Mouse (Mus musculus) liver, adult (tissue): ENCODE measurements around the gene Pced1a.

ENCODE experiments used
- GATA4 ChIP-seq: IDR thresholded peaks from 2 replicates; pipeline ENCODE4 v1.6.1; 2014; ENCODE audit warnings: mild to moderate bottlenecking, low read length; ENCODE audit not compliant: insufficient replicate concordance

The Pced1a gene

GRCm38 (mm10) chr2:130411558-130412495 is 12.7 kb downstream of the Pced1a start:
- TF ChIP-seq GATA4, result no peak

DNA sequence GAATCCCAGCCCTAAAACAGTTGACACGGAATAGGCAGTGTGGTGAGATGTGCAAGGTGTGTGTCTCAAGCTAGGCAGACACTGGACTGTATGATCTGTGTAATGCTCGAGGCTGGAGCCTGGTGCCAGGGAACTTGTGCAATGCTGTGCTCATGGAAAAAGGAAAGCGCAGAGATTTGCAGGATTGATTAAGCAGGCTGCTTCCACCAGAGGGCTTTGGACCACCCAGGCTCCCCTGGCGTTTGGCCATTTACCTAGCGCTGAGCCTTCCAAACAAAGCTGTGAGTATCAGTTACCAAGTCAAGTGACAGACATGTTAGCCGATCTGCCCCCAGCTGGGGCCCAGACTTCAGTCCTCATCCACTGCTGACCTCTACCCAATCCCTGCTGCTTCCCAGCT is 16.3 kb downstream of the Pced1a start:
- no peak for TF ChIP-seq GATA4

GRCm38 (mm10) chr2:130406178-130406577 is 18.3 kb downstream of the Pced1a start, which contains the start of gene Tmem239:
Tmem239 (plus strand) TSS chr2:130406478.
- no peak for TF ChIP-seq GATA4

- no peak for TF ChIP-seq GATA4
Measured at GRCm38 (mm10) chr2:130404939-130405338, 19.6 kb downstream of the Pced1a start, which contains the start of the genes Gm28372 and 1700020A23Rik. Gm28372 (plus strand) TSS chr2:130405239. 1700020A23Rik (plus strand) TSS chr2:130405259.

DNA sequence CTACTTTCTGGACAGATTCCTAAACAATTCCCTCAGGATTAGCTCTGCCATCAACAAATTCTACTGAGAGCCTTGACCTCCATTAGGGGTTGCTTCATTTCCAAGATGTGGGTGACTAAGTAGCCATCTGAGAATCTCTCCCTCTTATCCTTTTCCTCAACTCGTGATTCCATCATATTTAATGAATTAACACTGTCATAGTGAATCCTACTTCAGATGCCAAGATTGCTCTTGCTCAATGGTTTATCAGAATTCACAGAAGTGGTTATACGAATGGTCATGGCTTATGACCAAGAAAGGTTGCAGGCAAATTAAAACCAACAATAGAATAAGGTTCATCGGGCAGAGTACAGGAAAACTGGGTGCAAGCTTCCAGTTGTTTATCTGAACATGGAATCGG is 22.6 kb downstream of the Pced1a start:
- TF ChIP-seq GATA4, result no peak

- TF ChIP-seq GATA4, result no peak
Measured at GRCm38 (mm10) chr2:130400046-130400445, 24.5 kb downstream of the Pced1a start.

DNA sequence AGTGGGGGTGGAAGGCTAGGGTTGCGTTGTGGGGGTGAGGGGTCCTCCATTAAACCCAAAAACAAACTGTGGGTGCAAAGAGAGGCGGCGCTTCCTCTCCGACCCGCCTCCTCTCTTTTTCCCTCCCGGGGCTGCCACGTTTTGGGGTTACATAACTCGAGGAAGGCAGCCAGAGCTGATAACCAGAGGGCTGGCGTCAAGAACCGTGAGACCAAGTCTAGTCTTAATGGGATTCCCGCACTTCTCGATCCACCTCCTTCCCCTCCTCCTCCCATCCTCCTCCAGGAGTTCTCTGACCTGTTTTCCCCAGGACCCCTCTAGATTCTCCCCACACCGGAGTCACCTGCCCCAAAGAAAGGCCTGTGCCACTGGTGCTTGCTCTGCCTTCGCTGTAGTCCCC is 26.4 kb downstream of the Pced1a start:
- no peak for TF ChIP-seq GATA4

GRCm38 (mm10) chr2:130397186-130397985 is 27.1 kb downstream of the Pced1a start, which contains the start of gene Cpxm1:
Cpxm1 (minus strand) TSS chr2:130397574.
- TF ChIP-seq GATA4, result no peak

- TF ChIP-seq GATA4, result no peak
Measured at GRCm38 (mm10) chr2:130395696-130396095, 28.8 kb downstream of the Pced1a start.

DNA sequence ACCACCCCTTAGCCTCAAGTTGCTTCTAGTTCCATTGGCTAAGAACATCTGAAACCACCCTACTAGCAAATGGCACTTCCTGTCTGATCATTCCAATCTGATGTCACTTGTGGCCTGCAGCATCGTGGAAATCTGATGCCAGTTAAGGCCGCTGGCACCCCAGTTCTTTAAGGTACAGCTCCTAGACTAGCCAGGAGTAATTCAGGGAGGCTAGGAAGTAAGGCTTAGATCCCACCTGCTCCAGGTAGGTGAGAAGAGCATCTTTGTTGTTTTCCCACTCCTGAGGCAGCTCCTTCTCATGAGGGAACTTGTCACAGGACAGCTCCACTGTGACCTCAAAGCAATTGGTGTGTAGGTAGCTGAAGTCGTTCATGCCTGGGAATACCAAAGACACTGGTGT is 31.7 kb downstream of the Pced1a start:
- no peak for TF ChIP-seq GATA4

- TF ChIP-seq GATA4, result no peak
Measured at GRCm38 (mm10) chr2:130390993-130391625, 33.4 kb downstream of the Pced1a start.

GRCm38 (mm10) chr2:130388796-130389195 is 35.7 kb downstream of the Pced1a start:
- TF ChIP-seq GATA4, result no peak

DNA sequence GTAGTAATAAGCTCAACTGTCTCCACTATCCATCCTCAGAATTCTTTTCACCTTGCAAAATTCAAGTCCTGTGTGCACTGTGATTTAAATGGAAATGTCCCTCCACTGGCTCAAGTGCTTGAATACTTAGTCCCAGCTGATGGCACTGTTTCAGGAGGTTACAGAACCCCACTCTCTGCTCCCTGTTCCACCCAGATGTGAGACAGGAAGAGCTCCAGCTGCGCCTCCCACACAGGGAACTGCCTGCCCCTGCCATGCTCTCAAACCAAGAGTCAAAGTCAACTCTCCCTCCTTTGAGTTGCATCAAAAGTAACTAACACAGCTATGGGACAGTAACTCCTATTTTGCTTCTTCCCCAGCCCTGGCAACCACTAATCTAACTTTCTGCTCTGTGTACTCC is 38.3 kb downstream of the Pced1a start:
- no peak for TF ChIP-seq GATA4

DNA sequence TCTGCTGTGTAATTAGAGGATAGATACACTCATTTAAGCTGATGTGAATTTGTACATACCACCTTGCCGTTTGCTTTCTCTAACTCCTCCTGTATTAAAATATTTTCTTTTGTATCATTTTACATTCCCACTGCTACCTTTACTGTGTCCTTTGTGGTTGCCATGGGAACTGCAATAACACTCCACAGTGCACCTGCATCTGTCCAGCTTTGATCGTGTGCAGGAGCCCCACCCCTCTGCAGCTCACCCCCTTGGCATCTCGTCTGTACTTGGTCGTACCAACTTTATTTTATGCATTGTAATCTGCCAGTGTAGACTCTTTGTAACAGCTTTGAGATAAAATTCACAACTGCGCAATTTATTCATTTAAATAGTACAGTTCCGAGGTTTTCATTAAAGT is 40.6 kb downstream of the Pced1a start:
- no peak for TF ChIP-seq GATA4

DNA sequence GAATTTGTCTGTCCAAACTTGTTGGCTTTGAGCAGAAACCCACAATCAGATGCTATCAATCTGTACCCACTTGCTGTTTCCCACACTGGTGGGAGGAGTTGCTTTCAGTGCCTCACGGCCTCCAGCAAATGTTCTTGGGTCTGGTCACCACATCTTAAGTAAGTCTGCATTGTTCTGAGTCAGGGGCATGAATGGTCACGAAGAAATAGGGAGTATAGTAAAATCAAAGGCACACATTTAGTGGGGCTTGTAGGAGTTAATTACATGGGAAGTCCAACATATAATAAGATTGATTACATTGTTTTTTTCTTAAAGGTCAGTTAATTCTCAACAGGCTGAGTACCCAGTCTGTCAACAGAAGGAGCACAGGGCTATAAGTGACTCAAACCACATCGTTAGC is 41.3 kb downstream of the Pced1a start:
- TF ChIP-seq GATA4, result no peak
